Mouse (Mus musculus) CH12.LX (cell line): ENCODE measurements around the gene Mrpl44. TPM values are rescaled to one million over a fixed set of nuclear protein-coding genes. Genes with fewer than 3 reads are reported as not detected.
A peak's percentile ranks its signal among the peaks of the same experiment; 100 is the strongest.

Experiments
- DNase-seq: peaks from one replicate; pipeline ENCODE4 v3.0.0-alpha.2; 2013; ENCODE audit errors: extremely low read depth
- H3K27ac ChIP-seq: 2 replicates; pipeline ENCODE4 v1.5.1; 2012; ENCODE audit warnings: low read depth, mild to moderate bottlenecking, control low read depth, moderate library complexity; ENCODE audit not compliant: insufficient read depth
- H3K27me3 ChIP-seq: replicated peaks from 2 replicates; pipeline ENCODE3; 2012; ENCODE audit warnings: inconsistent platforms
- H3K36me3 ChIP-seq, 2 experiments: replicated peaks in 1 of 2; 2 replicates each; pipeline versions ENCODE3 to v1.6.1; 2012; ENCODE audit warnings: inconsistent platforms in 1 of 2, low read length in 1 of 2, mild to moderate bottlenecking in 1 of 2, mixed read lengths in 1 of 2, moderate library complexity in 1 of 2; ENCODE audit not compliant: control insufficient read depth in 1 of 2, insufficient read depth in 1 of 2
- H3K4me1 ChIP-seq, 2 experiments: 2 replicates each; pipeline ENCODE4 v1.6.1; 2012; ENCODE audit warnings: inconsistent platforms in 1 of 2, moderate library complexity in 1 of 2; ENCODE audit not compliant: insufficient read depth in 2 of 2, control insufficient read depth in 1 of 2
- H3K4me2 ChIP-seq: 2 replicates; pipeline ENCODE4 v1.6.1; 2012; ENCODE audit warnings: low read depth, mild to moderate bottlenecking, control low read depth; ENCODE audit not compliant: poor library complexity, insufficient read depth, severe bottlenecking
- H3K4me3 ChIP-seq, 3 experiments: fragments of 150-350 bp in 1 of 3; sonication (generic) in 1 of 3; replicated peaks in 1 of 3; 2 replicates each; pipeline versions ENCODE3 to v1.5.1; 2011 to 2012; ENCODE audit warnings: low read depth in 2 of 3, low read length in 2 of 3, mild to moderate bottlenecking in 2 of 3, moderate library complexity in 2 of 3, control low read depth in 1 of 3, improper control_type of control experiment in 1 of 3, inconsistent platforms in 1 of 3, mixed read lengths in 1 of 3; ENCODE audit not compliant: poor library complexity in 1 of 3
- H3K79me2 ChIP-seq: replicated peaks from 2 replicates; pipeline ENCODE4 v1.6.1; 2012; ENCODE audit warnings: mild to moderate bottlenecking, moderate library complexity; ENCODE audit not compliant: control insufficient read depth, poor library complexity, insufficient read depth, severe bottlenecking; ENCODE audit errors: extremely low read depth
- H3K9ac ChIP-seq: 2 replicates; pipeline ENCODE4 v1.6.1; 2012; ENCODE audit warnings: low read depth, mild to moderate bottlenecking, control low read depth, moderate library complexity; ENCODE audit not compliant: insufficient read depth
- H3K9me3 ChIP-seq: replicated peaks from 2 replicates; pipeline ENCODE3; 2012; ENCODE audit warnings: low read length, inconsistent platforms, mixed read lengths
- BHLHE40 ChIP-seq: IDR thresholded peaks from 2 replicates; pipeline ENCODE4 v1.6.1; 2011; ENCODE audit warnings: mild to moderate bottlenecking, low read depth, low read length, improper control_type of control experiment
- CTCF ChIP-seq, 2 experiments: IDR thresholded peaks in 1 of 2; conservative IDR thresholded peaks in 1 of 2; 2 replicates each; pipeline ENCODE4 v1.5.1; 2011 to 2012; ENCODE audit warnings: low read depth in 2 of 2, low read length in 2 of 2, improper control_type of control experiment in 1 of 2, inconsistent platforms in 1 of 2, mild to moderate bottlenecking in 1 of 2, moderate library complexity in 1 of 2
- ELF1 ChIP-seq: IDR thresholded peaks from 2 replicates; pipeline ENCODE4 v1.6.1; 2014; ENCODE audit warnings: low read depth, mild to moderate bottlenecking, inconsistent platforms, low read length, improper control_type of control experiment
- ETS1 ChIP-seq: conservative IDR thresholded peaks from 2 replicates; pipeline ENCODE4 v1.6.1; 2012; ENCODE audit warnings: low read depth, mild to moderate bottlenecking, inconsistent platforms, low read length, improper control_type of control experiment, moderate library complexity
- GABPA ChIP-seq: IDR thresholded peaks from 2 replicates; pipeline ENCODE4 v1.6.1; 2012; ENCODE audit warnings: low read depth, low read length, improper control_type of control experiment, inconsistent platforms; ENCODE audit not compliant: insufficient replicate concordance
- HCFC1 ChIP-seq: IDR thresholded peaks from 2 replicates; pipeline ENCODE4 v1.6.1; 2012; ENCODE audit warnings: low read depth, mild to moderate bottlenecking, inconsistent platforms, low read length, improper control_type of control experiment
- IRF4 ChIP-seq: IDR thresholded peaks from 2 replicates; pipeline ENCODE4 v1.6.1; 2014; ENCODE audit warnings: low read depth, mild to moderate bottlenecking, inconsistent platforms, low read length, improper control_type of control experiment
- JUN ChIP-seq: IDR thresholded peaks from 2 replicates; pipeline ENCODE4 v1.6.1; 2011; ENCODE audit warnings: low read depth, mild to moderate bottlenecking, low read length, improper control_type of control experiment, moderate library complexity; ENCODE audit not compliant: insufficient read depth
- JUND ChIP-seq: conservative IDR thresholded peaks from 2 replicates; pipeline ENCODE4 v1.6.1; 2011; ENCODE audit warnings: low read depth, low read length, improper control_type of control experiment
- KAT2A ChIP-seq: IDR thresholded peaks from 2 replicates; pipeline ENCODE4 v1.6.1; 2012; ENCODE audit warnings: low read length, improper control_type of control experiment, inconsistent platforms; ENCODE audit not compliant: insufficient replicate concordance
- MAX ChIP-seq: IDR thresholded peaks from 2 replicates; pipeline ENCODE4 v1.6.1; 2011; ENCODE audit warnings: low read length, improper control_type of control experiment
- MAZ ChIP-seq: IDR thresholded peaks from 2 replicates; pipeline ENCODE4 v1.6.1; 2012; ENCODE audit warnings: low read depth, mild to moderate bottlenecking, inconsistent platforms, low read length, improper control_type of control experiment, moderate library complexity
- MEF2A ChIP-seq: IDR thresholded peaks from 2 replicates; pipeline ENCODE4 v1.6.1; 2014; ENCODE audit warnings: low read depth, mild to moderate bottlenecking, inconsistent platforms, low read length, improper control_type of control experiment, borderline replicate concordance
- MYC ChIP-seq: IDR thresholded peaks from 2 replicates; pipeline ENCODE4 v1.6.1; 2011; ENCODE audit warnings: low read depth, mild to moderate bottlenecking, improper control_type of control experiment, low read length
- NRF1 ChIP-seq: IDR thresholded peaks from 2 replicates; pipeline ENCODE4 v1.6.1; 2014; ENCODE audit warnings: low read depth, mild to moderate bottlenecking, inconsistent platforms, low read length, improper control_type of control experiment, moderate library complexity
- PAX5 ChIP-seq: IDR thresholded peaks from 2 replicates; pipeline ENCODE4 v1.6.1; 2012; ENCODE audit warnings: low read length, inconsistent platforms, mixed read lengths
- POLR2AphosphoS2 ChIP-seq: IDR thresholded peaks from 2 replicates; pipeline ENCODE4 v1.6.1; 2011; ENCODE audit warnings: low read depth, low read length, improper control_type of control experiment
- RAD21 ChIP-seq: IDR thresholded peaks from 2 replicates; pipeline ENCODE4 v1.6.1; 2011; ENCODE audit warnings: low read depth, mild to moderate bottlenecking, low read length, improper control_type of control experiment, moderate library complexity
- RCOR1 ChIP-seq: conservative IDR thresholded peaks from 2 replicates; pipeline ENCODE4 v1.6.1; 2012; ENCODE audit warnings: low read depth, mild to moderate bottlenecking, inconsistent platforms, low read length, improper control_type of control experiment
- SIN3A ChIP-seq: IDR thresholded peaks from 2 replicates; pipeline ENCODE4 v1.6.1; 2012; ENCODE audit warnings: low read length, improper control_type of control experiment, inconsistent platforms
- SMC3 ChIP-seq: IDR thresholded peaks from 2 replicates; pipeline ENCODE4 v1.6.1; 2011; ENCODE audit warnings: low read depth, low read length, improper control_type of control experiment
- TBP ChIP-seq: conservative IDR thresholded peaks from 2 replicates; pipeline ENCODE4 v1.6.1; 2011; ENCODE audit warnings: low read depth, low read length, improper control_type of control experiment
- UBTF ChIP-seq: IDR thresholded peaks from 2 replicates; pipeline ENCODE4 v1.6.1; 2012; ENCODE audit warnings: low read depth, mild to moderate bottlenecking, inconsistent platforms, low read length, improper control_type of control experiment, moderate library complexity
- ZC3H11A ChIP-seq: IDR thresholded peaks from 2 replicates; pipeline ENCODE4 v1.6.1; 2012; ENCODE audit warnings: low read depth, mild to moderate bottlenecking, inconsistent platforms, low read length, improper control_type of control experiment
- ZKSCAN1 ChIP-seq: IDR thresholded peaks from 2 replicates; pipeline ENCODE4 v1.6.1; 2012; ENCODE audit warnings: low read depth, inconsistent platforms, low read length, improper control_type of control experiment, borderline replicate concordance
- ZMIZ1 ChIP-seq: IDR thresholded peaks from 2 replicates; pipeline ENCODE4 v1.6.1; 2012; ENCODE audit warnings: low read depth, mild to moderate bottlenecking, inconsistent platforms, low read length, improper control_type of control experiment
- ZNF384 ChIP-seq: IDR thresholded peaks from 2 replicates; pipeline ENCODE4 v1.6.1; 2012; ENCODE audit warnings: low read depth, low read length, improper control_type of control experiment, inconsistent platforms
- dilution Hi-C: fragments of 300-500 bp; cut with MboI; formaldehyde crosslinking; loops from 2 replicates; pipeline ENCODE4 v1.14.3; 2020; ENCODE audit warnings: low sequenced_read_pairs; ENCODE audit not compliant: extremely low pct_unique_long_range_greater_than_20kb, extremely low pct_ligation_motif_present
- in situ Hi-C: fragments of 300-500 bp; cut with MboI; formaldehyde crosslinking; loops from 3 replicates; pipeline ENCODE4 v1.14.3; 2019; ENCODE audit warnings: low sequenced_read_pairs, low pct_ligation_motif_present, low pct_unique_long_range_greater_than_20kb, mixed read lengths
- polyA plus RNA-seq: library from polyadenylated mRNA; unstranded; fragments of >175 nt; gene quantifications from 2 replicates; pipeline ENCODE4 v1.2.1, GENCODE M21; 2012; ENCODE audit warnings: low read depth; ENCODE audit not compliant: insufficient read length
- total RNA-seq, 2 experiments: library from RNA; depleted of rRNA; stranded (reverse); fragments of 300-350 nt in 1 of 2; fragments of >200 nt in 1 of 2; gene quantifications; 2 replicates each; pipeline ENCODE4 v1.2.3; 2012 to 2014

Mrpl44 gene
- total and polyA plus RNA-seq, 3 experiments = 63.7 to 129 (median 84.3) TPM

DNA sequence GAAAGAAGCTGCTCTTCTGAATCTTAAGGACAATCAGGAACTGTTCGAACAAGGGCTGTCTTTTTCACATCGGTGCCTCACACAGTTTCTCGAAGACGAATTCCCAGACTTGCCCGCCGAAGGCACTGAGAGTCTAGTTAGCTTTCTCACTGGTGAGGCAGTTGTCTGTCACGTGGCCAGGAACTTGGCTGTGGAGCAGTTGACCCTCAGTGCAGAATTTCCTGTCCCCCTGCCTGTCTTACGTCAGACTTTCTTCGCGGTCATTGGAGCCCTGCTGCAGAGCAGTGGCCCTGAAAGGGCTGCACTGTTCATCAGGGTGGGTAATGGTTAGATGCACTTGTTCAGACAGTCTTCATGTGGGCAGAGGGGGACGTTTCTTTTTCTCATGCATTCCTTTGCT is 2.2 kb downstream of the Mrpl44 start:
- H3K4me3 ChIP-seq = peak overlapping the region in 1 of 3 experiments; percentile 89
- H3K79me2 ChIP-seq = peaks cover 18% of the 10 kb centered on the region
- peaks cover 38 to 54% of the 10 kb centered on the region in 2 experiments for H3K36me3 ChIP-seq
- no peak overlapping the region for H3K27ac ChIP-seq
- dilution Hi-C loops = no loop called here
- peaks cover 8% of the 10 kb centered on the region for H3K9me3 ChIP-seq
- no peak overlapping the region for H3K9ac ChIP-seq
- DNase-seq = no peak
- peaks cover 10 to 37% of the 10 kb centered on the region in 2 experiments for H3K4me1 ChIP-seq
- in situ Hi-C loops = no loop called here
- H3K27me3 ChIP-seq = no peaks in the 10 kb centered on the region
- TF ChIP-seq MAZ (no peak), SIN3A (no peak), BHLHE40 (no peak), TBP (no peak), RCOR1 (no peak), ZKSCAN1 (no peak), ELF1 (no peak), KAT2A (no peak), UBTF (no peak), ZMIZ1 (no peak), ETS1 (no peak), JUN (no peak), ZC3H11A (no peak), ZNF384 (no peak), MAX (no peak), PAX5 (no peak)
- no peak overlapping the region for H3K4me2 ChIP-seq

DNA sequence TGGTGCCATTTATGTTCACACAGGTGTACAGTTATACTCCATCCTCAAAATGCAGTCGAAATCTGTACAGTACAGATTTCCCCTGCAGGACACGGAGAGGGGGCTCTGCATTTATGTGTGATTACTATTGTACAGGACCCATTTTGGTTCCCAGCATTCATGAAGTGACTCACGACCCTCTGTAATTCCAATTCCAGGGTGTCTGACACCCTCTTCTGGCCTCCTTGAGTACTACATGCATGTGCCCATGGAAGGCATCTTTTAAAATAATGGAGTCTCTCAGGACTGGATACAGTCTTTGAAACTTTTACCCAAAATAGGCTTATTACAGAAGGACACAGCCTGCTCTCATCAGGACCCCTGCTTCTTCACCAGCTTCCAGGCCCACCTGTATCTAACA is 6.6 kb downstream of the Mrpl44 start:
- H3K36me3 ChIP-seq = peaks cover 38 to 66% of the 10 kb centered on the region in 2 experiments
- peaks cover 2 to 25% of the 10 kb centered on the region in 2 experiments; a peak in 3 of 4 replicates for H3K4me1 ChIP-seq
- H3K79me2 ChIP-seq = peaks cover 10% of the 10 kb centered on the region
- TF ChIP-seq HCFC1 (no peak), NRF1 (no peak), MAZ (no peak), SMC3 (peak; percentile 65), ZKSCAN1 (no peak), POLR2AphosphoS2 (no peak), RCOR1 (no peak), IRF4 (no peak), GABPA (no peak), UBTF (no peak), KAT2A (no peak), MEF2A (no peak), MYC (no peak), JUND (no peak), CTCF (conservative IDR thresholded peaks at IDR 0.05 in 1 of 2, IDR thresholded peaks at IDR 0.05 in 1 of 2; ENCODE audit: low read depth in 2 of 2, low read length in 2 of 2) (peak; percentile 53 to 63; a peak in 3 of 4 replicates), RAD21 (peak; percentile 70)
- H3K27ac ChIP-seq = no peak overlapping the region
- dilution Hi-C loops (no loop called here), in situ Hi-C loops (loop anchor here (10.0 kb wide), 2 partner anchors 322 to 392 kb away; no protein-coding TSS in a partner anchor)
- peak; percentile 36 for DNase-seq
- no peaks in the 10 kb centered on the region for H3K27me3 ChIP-seq
- H3K4me2 ChIP-seq = no peak overlapping the region
- no peak overlapping the region for H3K4me3 ChIP-seq
- no peak overlapping the region for H3K9ac ChIP-seq
- H3K9me3 ChIP-seq = peaks cover 8% of the 10 kb centered on the region
